Mouse (Mus musculus) B cell, adult (primary cell): ENCODE data around the gene Dbn1. TPM values are rescaled to one million over a fixed set of nuclear protein-coding genes. Genes with fewer than 3 reads are reported as not detected.

ENCODE experiments used
- total RNA-seq: library from RNA; stranded (reverse); gene quantifications from 4 replicates; pipeline ENCODE4 v1.2.4, GENCODE M21; 2023; ENCODE audit not compliant: inconsistent age

Dbn1 gene
- 0.29 to 0.61 TPM (median 0.48 TPM) in 3 of 4 replicates, not detected in the other for total RNA-seq

DNA sequence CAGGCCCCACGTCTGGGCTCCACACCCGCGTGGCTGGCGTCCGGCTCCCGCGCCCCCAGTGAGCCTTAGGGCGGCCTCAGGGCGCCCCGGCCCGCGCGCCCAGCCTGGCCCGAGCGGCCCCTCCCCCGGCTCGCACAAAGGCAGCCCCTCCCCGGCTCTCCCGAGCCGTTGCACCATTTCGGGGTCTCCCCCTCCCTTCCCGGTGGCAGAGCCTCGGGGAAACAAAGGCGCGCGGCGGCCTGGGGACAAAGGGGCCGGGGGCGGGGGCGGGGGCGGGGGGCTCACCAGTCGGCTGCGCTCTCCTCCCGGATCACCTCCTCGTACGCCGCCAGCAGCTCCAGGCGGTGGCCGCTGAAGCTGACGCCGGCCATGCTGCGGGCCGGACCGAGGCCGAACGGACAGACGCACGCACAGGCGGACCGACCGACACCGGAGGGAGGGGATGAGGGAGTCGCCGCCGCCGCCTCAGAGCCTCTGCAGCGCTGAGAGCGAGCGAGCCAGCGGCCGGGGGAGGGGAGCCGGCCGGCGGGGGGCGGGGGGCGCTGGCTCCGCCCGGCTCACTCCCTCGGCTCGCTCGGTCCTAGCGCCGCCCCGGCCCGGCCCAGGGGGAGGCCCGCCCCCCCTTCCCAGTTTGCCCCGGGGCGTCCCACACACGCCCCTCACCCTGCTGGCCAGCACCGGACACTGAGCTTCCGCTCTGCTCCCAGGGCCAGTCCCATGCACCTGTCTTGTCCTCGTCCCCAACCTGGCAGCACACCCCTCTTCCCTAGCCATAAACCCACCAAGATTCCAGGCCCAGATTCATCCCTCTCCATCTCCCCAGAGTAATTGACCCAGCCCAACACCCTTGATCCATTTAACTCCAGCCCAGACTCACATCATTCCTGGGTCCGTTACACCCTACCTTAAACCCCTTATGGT is at the start of gene Dbn1:
TSS of gene Dbn1 (minus strand) at position 534 of the 921 bp plus-strand sequence.

GRCm38 (mm10) chr13:55536194-55537175 is 48.6 kb upstream of the Dbn1 start, which contains the start of gene Ddx41:
Gene Ddx41 (minus strand): TSS chr13:55536658.

GRCm38 (mm10) chr13:55529198-55529915 is 41.4 kb upstream of the Dbn1 start, which contains the start of gene Dok3:
Gene Dok3 (minus strand): TSS chr13:55529296.

GRCm38 (mm10) chr13:55513111-55513748 is 25.3 kb upstream of the Dbn1 start, which contains the start of gene Pdlim7:
Gene Pdlim7 (minus strand): TSS chr13:55513676.

GRCm38 (mm10) chr13:55464027-55464884 is 23.7 kb downstream of the Dbn1 start, which contains the start of gene Prr7:
Gene Prr7 (plus strand): TSS chr13:55464267.

DNA sequence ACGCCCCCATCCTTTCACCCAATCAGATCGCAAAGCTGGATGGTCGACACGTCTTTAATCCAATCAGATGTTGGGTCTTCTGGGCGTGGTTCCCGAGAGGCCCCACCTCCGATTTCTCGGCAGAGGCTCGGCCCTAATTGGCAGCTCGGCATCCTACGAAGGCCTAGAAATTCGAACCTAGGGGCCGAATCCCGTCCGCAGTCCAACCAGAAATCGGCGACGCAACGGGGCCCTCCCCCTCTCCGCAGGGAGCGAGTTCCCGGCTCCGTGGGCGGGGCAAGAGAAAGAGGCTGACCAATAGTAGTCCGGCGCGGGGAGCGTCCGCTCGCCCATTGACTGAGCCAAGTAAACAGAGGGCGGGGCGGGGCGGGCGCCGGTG is 43.0 kb downstream of the Dbn1 start, which contains the start of gene Grk6:
TSS of gene Grk6 (plus strand) at position 136 of the 379 bp plus-strand sequence.

GRCm38 (mm10) chr13:55426613-55427012 is 61.3 kb downstream of the Dbn1 start, which contains the start of gene F12:
Gene F12 (minus strand): TSS chr13:55426793.

Other genes with a start within 250 kb of the Dbn1 start
- gene Prelid1, start 167.6 kb downstream of the Dbn1 start, total RNA-seq: 127 to 142 TPM (median 132 TPM) in 4 replicates
- 56.0 to 78.1 TPM (median 72.9 TPM) in 4 replicates for gene Rab24, start 166.2 kb downstream of the Dbn1 start, total RNA-seq
- 1.8 to 2.6 TPM (median 2.2 TPM) in 4 replicates for gene Mxd3, start 158.3 kb downstream of the Dbn1 start, total RNA-seq
- gene Lman2, start 125.3 kb downstream of the Dbn1 start, total RNA-seq: 110 to 124 TPM (median 118 TPM) in 4 replicates
- gene Rgs14, start 118.4 kb downstream of the Dbn1 start, total RNA-seq: 67.6 to 76.8 TPM (median 73.8 TPM) in 4 replicates
- 0.15 to 0.63 TPM (median 0.37 TPM) in 4 replicates for gene Slc34a1, start 89.9 kb downstream of the Dbn1 start, total RNA-seq
- not detected in 4 replicates for gene Pfn3, start 72.9 kb downstream of the Dbn1 start, total RNA-seq
- 1.6 to 3.1 TPM (median 1.8 TPM) in 4 replicates for gene F12, start 61.3 kb downstream of the Dbn1 start, total RNA-seq
- gene Grk6, start 43.0 kb downstream of the Dbn1 start, total RNA-seq: 461 to 500 TPM (median 466 TPM) in 4 replicates
- 32.8 to 35.9 TPM (median 35.6 TPM) in 4 replicates for gene Prr7, start 23.8 kb downstream of the Dbn1 start, total RNA-seq
- 23.1 to 32.2 TPM (median 27.2 TPM) in 4 replicates for gene Pdlim7, start 25.6 kb upstream of the Dbn1 start, total RNA-seq
- 312 to 332 TPM (median 327 TPM) in 4 replicates for gene Dok3, start 41.2 kb upstream of the Dbn1 start, total RNA-seq
- 135 to 156 TPM (median 143 TPM) in 4 replicates for gene Ddx41, start 48.5 kb upstream of the Dbn1 start, total RNA-seq
- gene Fam193b, start 83.0 kb upstream of the Dbn1 start, total RNA-seq: 144 to 171 TPM (median 151 TPM) in 4 replicates
- 83.2 to 101 TPM (median 86.8 TPM) in 4 replicates for gene Tmed9, start 85.6 kb upstream of the Dbn1 start, total RNA-seq
- 22.5 to 24.4 TPM (median 23.2 TPM) in 4 replicates for gene B4galt7, start 111.8 kb upstream of the Dbn1 start, total RNA-seq
- 17.3 to 18.7 TPM (median 17.5 TPM) in 4 replicates for gene Caml, start 134.9 kb upstream of the Dbn1 start, total RNA-seq
- gene Ddx46, start 146.9 kb upstream of the Dbn1 start, total RNA-seq: 100 to 113 TPM (median 107 TPM) in 4 replicates
- 20.4 to 23.3 TPM (median 21.8 TPM) in 4 replicates for gene B230219D22Rik, start 205.0 kb upstream of the Dbn1 start, total RNA-seq
- 12.4 to 14.4 TPM (median 13.3 TPM) in 4 replicates for gene Txndc15, start 226.5 kb upstream of the Dbn1 start, total RNA-seq
- gene Pcbd2, start 239.3 kb upstream of the Dbn1 start, total RNA-seq: 27.7 to 36.6 TPM (median 31.0 TPM) in 4 replicates